Mouse (Mus musculus): ENCODE results near the gene Fer1l5. TPM values are rescaled to one million over a fixed set of nuclear protein-coding genes. Genes with fewer than 3 reads are reported as not detected.

The Fer1l5 gene
- polyA plus RNA-seq, 1 experiment = not detected

GRCm38 (mm10) chr1:36379582-36379981, 7.5 kb downstream of the Fer1l5 start:
- Histone ChIP-seq H3K9me3 (replicated peaks; ENCODE audit: control insufficient read depth, insufficient read depth, low read length, poor library complexity, severe bottlenecking) (no peaks in the 10 kb centered on the region), H3K4me3 (ENCODE audit: low read depth, low read length) (no peak overlapping the region), H3K27me3 (ENCODE audit: control insufficient read depth, insufficient read depth, low read length, poor library complexity, severe bottlenecking) (no peaks in the 10 kb centered on the region), H3K27ac (ENCODE audit: insufficient read depth, low read length) (no peak overlapping the region), H3K9ac (ENCODE audit: low read depth, poor library complexity, severe bottlenecking) (no peak overlapping the region), H3K4me1 (ENCODE audit: control insufficient read depth, insufficient read depth, low read length) (no peaks in the 10 kb centered on the region), H3K36me3 (ENCODE audit: control insufficient read depth, insufficient read depth, low read length, poor library complexity, severe bottlenecking) (no peaks in the 10 kb centered on the region)
- no peak for TF ChIP-seq POLR2A (IDR thresholded peaks at IDR 0.05; ENCODE audit: insufficient read depth, low read length)
- TF ChIP-seq EP300 (IDR thresholded peaks at IDR 0.05; ENCODE audit: insufficient read depth, low read depth, low read length) = no peak
- no peak for TF ChIP-seq CTCF (IDR thresholded peaks at IDR 0.05; ENCODE audit: low read depth, low read length)

GRCm38 (mm10) chr1:36397041-36397440, 24.9 kb downstream of the Fer1l5 start:
- no peaks in the 10 kb centered on the region for H3K27me3 ChIP-seq (ENCODE audit: control insufficient read depth, insufficient read depth, low read length, poor library complexity, severe bottlenecking)
- H3K4me1 ChIP-seq (ENCODE audit: control insufficient read depth, insufficient read depth, low read length) = no peaks in the 10 kb centered on the region
- H3K27ac ChIP-seq (ENCODE audit: insufficient read depth, low read length) = no peak overlapping the region
- no peak overlapping the region for H3K9ac ChIP-seq (ENCODE audit: low read depth, poor library complexity, severe bottlenecking)
- H3K36me3 ChIP-seq (ENCODE audit: control insufficient read depth, insufficient read depth, low read length, poor library complexity, severe bottlenecking) = no peaks in the 10 kb centered on the region
- no peaks in the 10 kb centered on the region for H3K9me3 ChIP-seq (replicated peaks; ENCODE audit: control insufficient read depth, insufficient read depth, low read length, poor library complexity, severe bottlenecking)
- no peak overlapping the region for H3K4me3 ChIP-seq (ENCODE audit: low read depth, low read length)
- TF ChIP-seq CTCF (IDR thresholded peaks at IDR 0.05; ENCODE audit: low read depth, low read length) = no peak
- TF ChIP-seq EP300 (IDR thresholded peaks at IDR 0.05; ENCODE audit: insufficient read depth, low read depth, low read length) = no peak
- TF ChIP-seq POLR2A (IDR thresholded peaks at IDR 0.05; ENCODE audit: insufficient read depth, low read length) = no peak

- Histone ChIP-seq H3K27me3 (ENCODE audit: control insufficient read depth, insufficient read depth, low read length, poor library complexity, severe bottlenecking) (no peaks in the 10 kb centered on the region), H3K9me3 (replicated peaks; ENCODE audit: control insufficient read depth, insufficient read depth, low read length, poor library complexity, severe bottlenecking) (no peaks in the 10 kb centered on the region), H3K27ac (ENCODE audit: insufficient read depth, low read length) (no peak overlapping the region), H3K4me3 (ENCODE audit: low read depth, low read length) (no peak overlapping the region), H3K9ac (ENCODE audit: low read depth, poor library complexity, severe bottlenecking) (no peak overlapping the region), H3K36me3 (ENCODE audit: control insufficient read depth, insufficient read depth, low read length, poor library complexity, severe bottlenecking) (no peaks in the 10 kb centered on the region), H3K4me1 (ENCODE audit: control insufficient read depth, insufficient read depth, low read length) (no peaks in the 10 kb centered on the region)
- TF ChIP-seq CTCF (IDR thresholded peaks at IDR 0.05; ENCODE audit: low read depth, low read length) = no peak
- TF ChIP-seq EP300 (IDR thresholded peaks at IDR 0.05; ENCODE audit: insufficient read depth, low read depth, low read length) = no peak
- TF ChIP-seq POLR2A (IDR thresholded peaks at IDR 0.05; ENCODE audit: insufficient read depth, low read length) = no peak
Measured at GRCm38 (mm10) chr1:36401509-36401908, 29.4 kb downstream of the Fer1l5 start.

GRCm38 (mm10) chr1:36404531-36404930, 32.4 kb downstream of the Fer1l5 start:
- Histone ChIP-seq H3K9ac (ENCODE audit: low read depth, poor library complexity, severe bottlenecking) (no peak overlapping the region), H3K36me3 (ENCODE audit: control insufficient read depth, insufficient read depth, low read length, poor library complexity, severe bottlenecking) (no peaks in the 10 kb centered on the region), H3K9me3 (replicated peaks; ENCODE audit: control insufficient read depth, insufficient read depth, low read length, poor library complexity, severe bottlenecking) (no peaks in the 10 kb centered on the region), H3K4me3 (ENCODE audit: low read depth, low read length) (no peak overlapping the region), H3K27ac (ENCODE audit: insufficient read depth, low read length) (no peak overlapping the region), H3K4me1 (ENCODE audit: control insufficient read depth, insufficient read depth, low read length) (no peaks in the 10 kb centered on the region), H3K27me3 (ENCODE audit: control insufficient read depth, insufficient read depth, low read length, poor library complexity, severe bottlenecking) (no peaks in the 10 kb centered on the region)
- TF ChIP-seq EP300 (IDR thresholded peaks at IDR 0.05; ENCODE audit: insufficient read depth, low read depth, low read length) (no peak), POLR2A (IDR thresholded peaks at IDR 0.05; ENCODE audit: insufficient read depth, low read length) (no peak), CTCF (IDR thresholded peaks at IDR 0.05; ENCODE audit: low read depth, low read length) (no peak)

GRCm38 (mm10) chr1:36429511-36429910, 57.4 kb downstream of the Fer1l5 start:
- Histone ChIP-seq H3K9me3 (replicated peaks; ENCODE audit: control insufficient read depth, insufficient read depth, low read length, poor library complexity, severe bottlenecking) (no peaks in the 10 kb centered on the region), H3K4me3 (ENCODE audit: low read depth, low read length) (no peak overlapping the region), H3K27me3 (ENCODE audit: control insufficient read depth, insufficient read depth, low read length, poor library complexity, severe bottlenecking) (no peaks in the 10 kb centered on the region), H3K27ac (ENCODE audit: insufficient read depth, low read length) (no peak overlapping the region), H3K36me3 (ENCODE audit: control insufficient read depth, insufficient read depth, low read length, poor library complexity, severe bottlenecking) (peaks cover 10% of the 10 kb centered on the region), H3K4me1 (ENCODE audit: control insufficient read depth, insufficient read depth, low read length) (no peaks in the 10 kb centered on the region), H3K9ac (ENCODE audit: low read depth, poor library complexity, severe bottlenecking) (no peak overlapping the region)
- TF ChIP-seq CTCF (IDR thresholded peaks at IDR 0.05; ENCODE audit: low read depth, low read length) (no peak), EP300 (IDR thresholded peaks at IDR 0.05; ENCODE audit: insufficient read depth, low read depth, low read length) (no peak)

- no peaks in the 10 kb centered on the region for H3K9me3 ChIP-seq (replicated peaks; ENCODE audit: control insufficient read depth, insufficient read depth, low read length, poor library complexity, severe bottlenecking)
- no peak overlapping the region for H3K27ac ChIP-seq (ENCODE audit: insufficient read depth, low read length)
- no peak overlapping the region for H3K9ac ChIP-seq (ENCODE audit: low read depth, poor library complexity, severe bottlenecking)
- TF ChIP-seq POLR2A (IDR thresholded peaks at IDR 0.05; ENCODE audit: insufficient read depth, low read length) = no peak
- no peak for TF ChIP-seq EP300 (IDR thresholded peaks at IDR 0.05; ENCODE audit: insufficient read depth, low read depth, low read length)
- no peak for TF ChIP-seq CTCF (IDR thresholded peaks at IDR 0.05; ENCODE audit: low read depth, low read length)
- H3K36me3 ChIP-seq (ENCODE audit: control insufficient read depth, insufficient read depth, low read length, poor library complexity, severe bottlenecking) = peaks cover 13% of the 10 kb centered on the region
- H3K4me1 ChIP-seq (ENCODE audit: control insufficient read depth, insufficient read depth, low read length) = no peaks in the 10 kb centered on the region
- no peaks in the 10 kb centered on the region for H3K27me3 ChIP-seq (ENCODE audit: control insufficient read depth, insufficient read depth, low read length, poor library complexity, severe bottlenecking)
- H3K4me3 ChIP-seq (ENCODE audit: low read depth, low read length) = no peak overlapping the region
Measured at GRCm38 (mm10) chr1:36432999-36433398, 60.9 kb downstream of the Fer1l5 start.
